Mouse (Mus musculus) lung, embryonic 14.5 days (tissue): Measurements from ENCODE around the gene Msi2. TPM values are rescaled to one million over a fixed set of nuclear protein-coding genes. Genes with fewer than 3 reads are reported as not detected.
A peak's percentile ranks its signal among the peaks of the same experiment; 100 is the strongest.

Experiments used
- ATAC-seq: fragments of 200-750 bp; cut with Nextera tagmentation; 2 replicates; pipeline ENCODE4 v1.8.0; 2017; ENCODE audit warnings: mild to moderate bottlenecking, moderate TSS enrichment, moderate library complexity; ENCODE audit not compliant: insufficient read depth
- DNase-seq: peaks from one replicate; pipeline ENCODE4 v3.0.0-alpha.2; 2015
- H3K27ac ChIP-seq: fragments of 300-500 bp; sonication (generic); 2 replicates; pipeline ENCODE4 v1.5.1; 2014; ENCODE audit warnings: low read depth, mild to moderate bottlenecking, moderate library complexity
- H3K27me3 ChIP-seq: fragments of 300-500 bp; sonication (generic); 2 replicates; pipeline ENCODE4 v1.6.1; 2014; ENCODE audit warnings: low read length, control low read depth; ENCODE audit not compliant: insufficient read depth
- H3K36me3 ChIP-seq: fragments of 300-500 bp; sonication (generic); 2 replicates; pipeline ENCODE4 v1.6.1; 2014; ENCODE audit warnings: control low read depth; ENCODE audit not compliant: insufficient read depth
- H3K4me1 ChIP-seq: fragments of 300-500 bp; sonication (generic); 2 replicates; pipeline ENCODE4 v1.6.1; 2014; ENCODE audit warnings: antibody characterized with exemption, control low read depth; ENCODE audit not compliant: insufficient read depth
- H3K4me2 ChIP-seq: fragments of 300-500 bp; sonication (generic); 2 replicates; pipeline ENCODE4 v1.6.1; 2014; ENCODE audit warnings: mild to moderate bottlenecking
- H3K4me3 ChIP-seq: fragments of 300-500 bp; sonication (generic); 2 replicates; pipeline ENCODE4 v1.5.1; 2014; ENCODE audit warnings: low read depth, low read length
- H3K9ac ChIP-seq: fragments of 300-500 bp; sonication (generic); 2 replicates; pipeline ENCODE4 v1.6.1; 2014
- H3K9me3 ChIP-seq: fragments of 300-500 bp; sonication (generic); 2 replicates; pipeline ENCODE4 v1.6.1; 2016; ENCODE audit warnings: low read depth, low read length, control low read depth
- CTCF ChIP-seq: IDR thresholded peaks from 2 replicates; pipeline ENCODE4 v1.5.1; 2016; ENCODE audit warnings: antibody characterized with exemption, low read depth
- WGBS: fragments of 180-500 bp; shearing (Covaris S2); extraction: QIAGEN DNeasy Blood & Tissue Kit; methylation state at CpG from one replicate; pipeline ENCODE4 v1.1.7; 2014; 5-methylcytosine and 5-hydroxymethylcytosine counted together
- polyA plus RNA-seq: library from polyadenylated mRNA; unstranded; fragments of >200 nt; fragmentation: Nextera tagmentation; extraction: Ambion mirVana; gene quantifications from 2 replicates; pipeline ENCODE4 v1.2.1, GENCODE M21; 2014

Msi2 gene
- polyA plus RNA-seq, 1 experiment from 2014 or later, result 12.7 TPM

DNA sequence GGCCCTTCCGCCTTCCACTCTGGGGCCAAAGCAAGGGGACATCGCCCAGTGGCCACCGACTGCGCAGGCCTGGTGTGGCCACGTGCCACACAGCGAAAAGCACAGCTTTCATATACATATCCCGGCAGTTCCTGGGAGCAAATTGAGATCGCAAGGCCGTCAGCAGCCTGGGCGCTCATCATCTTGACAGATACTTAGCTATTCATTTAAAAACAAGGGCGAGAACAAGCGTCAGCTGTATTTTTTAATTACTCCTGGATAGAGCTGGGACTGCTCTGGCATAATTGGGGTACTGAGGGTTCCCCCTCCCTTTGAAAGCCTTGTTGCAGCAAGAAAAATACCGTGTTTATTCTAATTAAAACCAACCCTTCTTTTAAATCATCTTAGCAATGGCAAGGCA, 212.2 kb downstream of the Msi2 start:
- H3K27me3 ChIP-seq, result no peaks in the 10 kb centered on the region
- no peak for TF ChIP-seq CTCF
- WGBS, result 89% methylated on average over 13 of the region's 13 CpGs
- no peak overlapping the region for H3K4me3 ChIP-seq
- H3K9ac ChIP-seq, result no peak overlapping the region
- H3K36me3 ChIP-seq, result no peaks in the 10 kb centered on the region
- no peaks in the 10 kb centered on the region for H3K4me1 ChIP-seq
- DNase-seq, result no peak
- no peak overlapping the region for H3K4me2 ChIP-seq
- ATAC-seq, result no peak
- no peaks in the 10 kb centered on the region for H3K9me3 ChIP-seq
- H3K27ac ChIP-seq, result no peak overlapping the region

DNA sequence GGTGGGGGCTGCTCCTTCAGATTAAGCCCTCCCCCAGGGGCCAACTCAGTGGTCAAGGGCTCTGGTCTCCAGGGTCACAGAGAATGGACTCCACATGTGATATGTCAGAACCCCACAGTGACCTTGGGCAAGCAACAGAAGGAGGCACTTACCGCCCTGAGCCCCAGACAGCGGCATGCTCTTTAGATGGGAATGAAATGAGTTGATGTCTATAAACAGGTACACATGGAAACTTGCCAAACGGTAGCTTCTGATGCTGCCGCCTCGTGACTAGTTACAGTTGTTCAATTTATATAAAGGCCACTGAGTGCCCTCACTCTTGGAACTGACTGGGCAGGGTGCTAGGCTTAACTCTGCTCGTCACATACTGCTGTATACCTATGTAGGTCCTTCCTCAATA, 215.7 kb downstream of the Msi2 start:
- Histone ChIP-seq H3K4me1 (no peaks in the 10 kb centered on the region), H3K9ac (no peak overlapping the region), H3K9me3 (no peaks in the 10 kb centered on the region), H3K4me3 (no peak overlapping the region), H3K4me2 (no peak overlapping the region), H3K36me3 (no peaks in the 10 kb centered on the region), H3K27me3 (no peaks in the 10 kb centered on the region), H3K27ac (no peak overlapping the region)
- ATAC-seq (no peak), DNase-seq (no peak)
- no peak for TF ChIP-seq CTCF
- 77% methylated on average over 6 of the region's 6 CpGs for WGBS

DNA sequence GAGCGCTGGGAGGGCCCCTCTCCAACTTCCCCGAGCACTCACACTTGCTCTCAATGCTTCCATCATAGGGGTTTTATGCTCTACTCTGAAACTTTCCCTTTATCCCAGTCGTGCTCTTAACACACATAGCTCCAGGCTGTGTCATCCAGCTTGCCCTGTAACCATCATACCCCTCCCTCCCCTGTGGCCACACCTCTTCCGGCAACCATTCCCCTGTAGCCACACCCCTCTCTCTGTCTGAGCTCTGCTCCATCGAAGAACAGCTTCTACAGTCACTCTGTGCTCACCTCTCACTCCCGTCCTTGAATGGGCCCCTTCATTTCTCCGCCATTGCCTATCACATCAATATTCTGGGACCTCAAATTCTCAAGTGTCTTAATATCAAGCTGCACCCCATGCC, 219.8 kb downstream of the Msi2 start:
- Histone ChIP-seq H3K4me3 (no peak overlapping the region), H3K4me1 (peaks cover 8% of the 10 kb centered on the region; the same call in 1 of the 2 replicates), H3K4me2 (no peak overlapping the region), H3K9ac (no peak overlapping the region), H3K9me3 (no peaks in the 10 kb centered on the region), H3K27me3 (no peaks in the 10 kb centered on the region), H3K36me3 (0 out of 2 replicates have a peak, but pooled peaks cover 4% of the 10 kb centered on the region), H3K27ac (no peak overlapping the region)
- no peak for TF ChIP-seq CTCF
- 0 out of 2 replicates have a peak, but pooled peaks have one; percentile 36 for ATAC-seq
- DNase-seq, result no peak
- WGBS, result 50% methylated on average over 7 of the region's 7 CpGs

DNA sequence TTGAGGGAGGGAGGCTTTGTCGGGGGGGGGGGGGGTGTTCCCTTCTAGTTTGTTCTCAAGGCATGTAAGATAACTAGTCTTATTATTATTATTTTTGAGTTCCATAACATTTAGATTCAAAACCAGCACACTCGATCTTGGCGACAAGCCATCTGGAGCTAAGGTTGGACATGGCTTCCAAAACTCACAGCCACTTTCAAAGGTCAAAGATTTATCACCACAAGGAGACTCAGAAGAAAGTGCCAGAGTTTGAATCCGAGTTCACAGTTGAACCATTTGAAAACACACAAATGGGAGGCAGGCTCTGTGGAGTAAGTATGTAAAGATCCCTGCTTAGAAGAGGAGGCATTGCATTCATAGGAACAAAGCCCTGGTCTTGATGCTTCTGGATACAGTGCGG, 221.9 kb downstream of the Msi2 start:
- WGBS, result 64% methylated on average over 5 of the region's 5 CpGs
- Histone ChIP-seq H3K27me3 (no peaks in the 10 kb centered on the region), H3K27ac (no peak overlapping the region), H3K36me3 (0 out of 2 replicates have a peak, but pooled peaks cover 4% of the 10 kb centered on the region), H3K9ac (no peak overlapping the region), H3K4me3 (no peak overlapping the region), H3K9me3 (no peaks in the 10 kb centered on the region), H3K4me1 (peaks cover 8% of the 10 kb centered on the region; the same call in 1 of the 2 replicates), H3K4me2 (no peak overlapping the region)
- DNase-seq (peak; percentile 79), ATAC-seq (no peak)
- TF ChIP-seq CTCF, result no peak

DNA sequence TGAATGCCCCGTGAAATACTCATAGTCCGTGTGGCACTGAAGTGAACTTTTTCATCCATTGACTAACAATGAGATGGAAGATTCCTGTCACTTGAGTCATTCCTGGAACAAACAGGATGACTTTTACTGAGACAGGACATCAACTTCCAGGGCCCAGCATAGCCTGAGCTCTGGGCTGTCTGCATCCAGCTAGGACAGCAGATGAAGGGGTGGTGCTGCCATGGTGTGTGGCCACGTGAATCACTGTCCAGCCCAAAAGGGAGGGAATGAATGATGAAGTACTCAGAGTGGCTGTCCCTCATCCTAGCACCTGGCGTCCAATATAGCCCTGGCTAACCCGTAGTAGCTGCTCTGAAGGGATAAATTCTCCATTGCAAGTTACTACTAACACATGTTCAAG, 222.6 kb downstream of the Msi2 start:
- no peak overlapping the region for H3K27ac ChIP-seq
- no peak for DNase-seq
- H3K4me1 ChIP-seq, result peaks cover 8% of the 10 kb centered on the region; the same call in 1 of the 2 replicates
- no peak overlapping the region for H3K4me3 ChIP-seq
- no peak for ATAC-seq
- H3K27me3 ChIP-seq, result no peaks in the 10 kb centered on the region
- H3K9ac ChIP-seq, result no peak overlapping the region
- H3K9me3 ChIP-seq, result no peaks in the 10 kb centered on the region
- TF ChIP-seq CTCF, result no peak
- 0 out of 2 replicates have a peak, but pooled peaks cover 4% of the 10 kb centered on the region for H3K36me3 ChIP-seq
- WGBS, result 75% methylated on average over 5 of the region's 5 CpGs
- no peak overlapping the region for H3K4me2 ChIP-seq

DNA sequence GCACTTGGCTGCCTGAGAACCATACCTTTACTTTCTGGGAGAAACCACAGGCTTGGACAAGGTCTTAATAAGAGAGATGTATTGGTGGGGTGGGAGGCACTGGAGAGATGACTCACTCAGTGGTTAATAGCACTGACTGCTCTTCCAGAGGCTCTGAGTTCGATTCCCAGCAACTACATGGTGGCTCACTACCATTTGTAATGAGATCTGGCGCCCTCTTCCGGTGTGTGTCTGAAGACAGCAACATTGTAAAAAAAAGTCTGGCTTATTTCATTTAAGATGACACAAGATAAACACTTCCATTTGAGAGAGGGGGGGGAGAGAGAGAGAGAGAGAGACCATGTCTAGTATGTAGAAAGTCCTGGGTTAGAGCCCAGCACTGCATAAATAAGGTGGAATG, 223.3 kb downstream of the Msi2 start:
- peak; percentile 19; the same call in 1 of the 2 replicates for TF ChIP-seq CTCF
- H3K9me3 ChIP-seq, result no peaks in the 10 kb centered on the region
- DNase-seq (no peak), ATAC-seq (no peak)
- H3K4me1 ChIP-seq, result peaks cover 8% of the 10 kb centered on the region; the same call in 1 of the 2 replicates
- H3K27ac ChIP-seq, result no peak overlapping the region
- H3K4me2 ChIP-seq, result no peak overlapping the region
- 0 out of 2 replicates have a peak, but pooled peaks cover 4% of the 10 kb centered on the region for H3K36me3 ChIP-seq
- H3K9ac ChIP-seq, result no peak overlapping the region
- no peak overlapping the region for H3K4me3 ChIP-seq
- WGBS, result 67% methylated on average over 3 of the region's 3 CpGs
- H3K27me3 ChIP-seq, result no peaks in the 10 kb centered on the region

DNA sequence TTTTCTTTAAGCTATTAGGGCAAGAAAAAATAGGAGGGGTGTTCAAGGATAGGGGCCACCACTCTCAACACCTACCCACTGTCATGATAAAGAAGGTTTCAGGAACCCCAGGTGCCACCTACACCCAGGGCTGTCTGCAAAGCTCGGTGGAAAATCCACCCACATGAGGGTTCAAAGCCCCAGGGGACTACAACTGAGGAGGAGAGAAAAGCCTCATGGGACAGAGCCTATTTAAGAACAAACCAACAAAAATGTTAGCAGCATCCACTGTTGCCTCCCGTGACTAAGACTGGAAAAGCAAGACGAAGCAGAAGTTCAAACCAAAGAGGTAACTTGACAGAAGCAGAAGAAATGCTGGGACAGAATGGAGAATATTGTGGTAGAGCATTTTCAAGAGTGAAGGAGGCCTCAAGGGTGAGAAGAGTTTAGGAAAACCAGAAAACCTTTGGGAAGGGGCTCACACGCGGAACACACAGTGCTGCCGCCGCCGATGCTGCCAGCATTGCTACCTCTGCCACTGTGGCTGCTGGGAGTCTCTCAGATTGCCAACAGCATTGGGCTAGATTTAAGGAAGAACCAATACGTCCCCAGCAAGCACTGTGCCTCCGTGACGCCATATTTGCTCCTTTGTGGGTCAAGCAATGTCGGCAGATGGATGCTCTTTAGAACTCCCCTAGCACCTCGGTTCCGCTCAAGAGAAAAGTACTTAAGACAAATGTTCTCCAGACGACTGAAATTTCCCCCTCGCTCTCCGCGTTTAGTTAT, 224.3 kb downstream of the Msi2 start:
- Histone ChIP-seq H3K27me3 (no peaks in the 10 kb centered on the region), H3K36me3 (0 out of 2 replicates have a peak, but pooled peaks cover 4% of the 10 kb centered on the region), H3K4me1 (peaks cover 9% of the 10 kb centered on the region), H3K9me3 (no peaks in the 10 kb centered on the region), H3K27ac (no peak overlapping the region), H3K4me3 (no peak overlapping the region), H3K4me2 (no peak overlapping the region), H3K9ac (no peak overlapping the region)
- WGBS, result 77% methylated on average over 18 of the region's 18 CpGs
- no peak for TF ChIP-seq CTCF
- ATAC-seq, result no peak
- no peak for DNase-seq
